Mouse (Mus musculus) hindbrain, embryonic 13.5 days (tissue): ENCODE measurements around the gene Nek4. TPM values are rescaled to one million over a fixed set of nuclear protein-coding genes. Genes with fewer than 3 reads are reported as not detected.

Source experiments
- ATAC-seq: fragments of 200-750 bp; cut with Nextera tagmentation; 2 replicates; pipeline ENCODE4 v1.8.0; 2017; ENCODE audit warnings: moderate TSS enrichment; ENCODE audit not compliant: low FRiP score
- H3K27ac ChIP-seq: fragments of 300-500 bp; sonication (generic); 2 replicates; pipeline ENCODE4 v1.5.1; 2015; ENCODE audit warnings: inconsistent platforms, mild to moderate bottlenecking, moderate library complexity
- H3K27me3 ChIP-seq: fragments of 300-500 bp; sonication (generic); 2 replicates; pipeline ENCODE4 v1.6.1; 2015; ENCODE audit warnings: mild to moderate bottlenecking, inconsistent platforms
- H3K36me3 ChIP-seq: fragments of 300-500 bp; sonication (generic); 2 replicates; pipeline ENCODE4 v1.6.1; 2015; ENCODE audit warnings: mild to moderate bottlenecking, inconsistent platforms
- H3K4me1 ChIP-seq: fragments of 300-500 bp; sonication (generic); replicated peaks from 2 replicates; pipeline ENCODE4 v1.6.1; 2015; ENCODE audit warnings: inconsistent platforms
- H3K4me2 ChIP-seq: fragments of 300-500 bp; sonication (generic); 2 replicates; pipeline ENCODE4 v1.6.1; 2015; ENCODE audit warnings: inconsistent platforms, mild to moderate bottlenecking, moderate library complexity
- H3K4me3 ChIP-seq: fragments of 300-500 bp; sonication (generic); 2 replicates; pipeline ENCODE4 v1.5.1; 2015; ENCODE audit warnings: mild to moderate bottlenecking, inconsistent platforms
- H3K9ac ChIP-seq: fragments of 300-500 bp; sonication (generic); 2 replicates; pipeline ENCODE4 v1.6.1; 2015; ENCODE audit warnings: mild to moderate bottlenecking, inconsistent platforms
- H3K9me3 ChIP-seq: fragments of 300-500 bp; sonication (generic); 2 replicates; pipeline ENCODE4 v1.6.1; 2016; ENCODE audit warnings: inconsistent platforms
- WGBS: fragments of 180-500 bp; shearing (Covaris S2); methylation state at CpG from one replicate; pipeline ENCODE4 v1.1.7; 2015; 5-methylcytosine and 5-hydroxymethylcytosine counted together
- polyA plus RNA-seq: library from polyadenylated mRNA; unstranded; fragments of >200 nt; fragmentation: Nextera tagmentation; extraction: Ambion mirVana; gene quantifications from 2 replicates; pipeline ENCODE4 v1.2.1, GENCODE M21; 2015

Nek4 gene
- 16.9 and 19.2 TPM in 2 replicates for polyA plus RNA-seq

DNA sequence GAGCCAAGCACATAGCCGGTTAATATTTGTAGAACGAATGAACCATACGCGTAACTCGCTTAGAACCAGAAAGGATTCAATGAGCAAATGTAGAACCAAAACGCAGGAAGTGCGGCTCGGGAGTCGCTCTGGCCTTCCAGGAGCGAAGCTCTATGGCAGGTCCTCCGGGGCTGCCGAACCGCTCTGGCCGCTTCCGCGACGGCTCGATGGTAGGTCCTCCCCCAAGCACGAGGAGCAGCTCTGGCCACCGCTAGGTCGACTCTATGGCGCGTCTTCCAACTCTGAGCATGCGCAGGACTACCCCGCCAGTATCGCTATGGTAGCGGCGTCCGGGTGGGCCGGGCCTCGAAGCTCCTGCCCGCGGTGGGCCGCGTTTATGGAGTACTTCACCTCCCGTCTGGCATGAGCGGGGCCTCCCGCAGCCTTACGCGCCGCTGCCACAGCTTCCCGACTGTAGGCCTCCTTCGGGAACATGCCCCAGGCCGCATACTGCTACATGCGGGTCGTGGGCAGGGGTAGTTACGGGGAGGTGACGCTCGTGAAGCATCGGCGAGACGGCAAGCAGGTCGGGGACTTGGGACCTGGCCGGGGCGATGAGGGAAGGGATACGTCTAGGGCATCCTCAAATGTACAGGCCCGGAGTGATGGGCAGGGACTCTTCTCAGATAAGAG is at the start of gene Nek4:
Gene Nek4, plus strand, starts transcription at position 224 of the 672 bp plus-strand sequence.
- under 1% methylated on average over 57 of the region's 57 CpGs for WGBS

GRCm38 (mm10) chr14:30902628-30903027 is 48.5 kb upstream of the Nek4 start:
- ATAC-seq = no peak
- H3K27me3 ChIP-seq = no peaks in the 10 kb centered on the region
- no peak overlapping the region for H3K9ac ChIP-seq
- H3K4me1 ChIP-seq = no peaks in the 10 kb centered on the region
- no peak overlapping the region for H3K27ac ChIP-seq
- WGBS = 98% methylated on average over 5 of the region's 5 CpGs
- no peak overlapping the region for H3K4me2 ChIP-seq
- no peaks in the 10 kb centered on the region for H3K36me3 ChIP-seq
- no peaks in the 10 kb centered on the region for H3K9me3 ChIP-seq
- no peak overlapping the region for H3K4me3 ChIP-seq

More for the DNA sequence above, at the start of gene Nek4:
- H3K36me3 ChIP-seq = peaks cover 19% of the 10 kb centered on the region
- H3K4me1 ChIP-seq = peaks cover 12% of the 10 kb centered on the region
- ATAC-seq = peak; percentile 99
- H3K4me2 ChIP-seq = peak within 1 kb of the TSS; percentile 73
- H3K9ac ChIP-seq = peak within 1 kb of the TSS; percentile 89
- peak within 1 kb of the TSS; percentile 77 for H3K4me3 ChIP-seq
- H3K27ac ChIP-seq = peak within 1 kb of the TSS; percentile 81
- peaks cover 12% of the 10 kb centered on the region for H3K27me3 ChIP-seq
- H3K9me3 ChIP-seq = no peaks in the 10 kb centered on the region

DNA sequence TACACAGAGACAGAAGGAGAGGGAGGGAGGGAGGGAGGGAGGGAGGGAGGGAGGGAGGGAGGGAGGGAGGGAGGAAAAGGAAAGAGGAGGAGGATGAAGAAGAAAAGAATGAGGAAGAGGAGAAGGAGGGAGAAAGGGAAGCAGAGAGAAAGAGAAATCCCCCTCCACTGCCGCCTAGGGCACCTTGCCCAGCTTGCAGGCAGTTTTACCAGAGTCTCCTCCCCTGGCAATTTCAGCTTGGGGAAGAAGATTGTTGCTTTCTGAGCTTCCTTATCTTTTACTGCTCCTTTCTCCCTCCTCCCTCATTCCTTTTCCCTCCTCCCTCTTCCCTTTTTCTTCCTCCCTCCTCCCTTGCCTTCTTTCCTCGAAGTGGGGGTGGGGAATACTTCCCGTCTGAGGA is 48.1 kb upstream of the Nek4 start:
- Histone ChIP-seq H3K9me3 (no peaks in the 10 kb centered on the region), H3K4me1 (no peaks in the 10 kb centered on the region), H3K9ac (no peak overlapping the region), H3K27me3 (no peaks in the 10 kb centered on the region), H3K36me3 (no peaks in the 10 kb centered on the region), H3K27ac (no peak overlapping the region), H3K4me2 (no peak overlapping the region), H3K4me3 (no peak overlapping the region)
- WGBS = 84% methylated on average over 3 of the region's 3 CpGs
- no peak for ATAC-seq

DNA sequence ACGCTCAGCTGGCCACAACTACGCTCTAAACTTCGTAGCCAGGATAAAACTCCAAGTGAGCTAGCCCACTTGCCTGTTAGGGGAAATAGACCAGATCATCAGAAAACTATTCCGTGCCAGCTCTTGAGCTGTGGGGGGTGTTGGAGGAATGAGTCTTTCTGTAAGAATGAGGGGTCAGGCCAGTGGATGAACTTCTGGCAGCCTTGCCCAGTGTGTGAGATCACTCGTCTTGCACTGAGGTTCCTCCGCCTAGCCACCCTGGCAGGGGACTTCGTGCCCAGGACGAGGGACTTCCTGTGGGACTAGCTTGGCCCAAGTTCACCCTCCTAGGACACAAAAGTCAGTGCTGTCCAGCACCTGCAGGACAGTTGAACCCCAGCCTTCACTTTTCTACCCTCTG is 46.9 kb upstream of the Nek4 start:
- H3K9me3 ChIP-seq = no peaks in the 10 kb centered on the region
- H3K9ac ChIP-seq = no peak overlapping the region
- no peaks in the 10 kb centered on the region for H3K36me3 ChIP-seq
- 83% methylated on average over 8 of the region's 8 CpGs for WGBS
- H3K27me3 ChIP-seq = no peaks in the 10 kb centered on the region
- no peak overlapping the region for H3K4me3 ChIP-seq
- no peak for ATAC-seq
- no peak overlapping the region for H3K27ac ChIP-seq
- no peaks in the 10 kb centered on the region for H3K4me1 ChIP-seq
- no peak overlapping the region for H3K4me2 ChIP-seq

DNA sequence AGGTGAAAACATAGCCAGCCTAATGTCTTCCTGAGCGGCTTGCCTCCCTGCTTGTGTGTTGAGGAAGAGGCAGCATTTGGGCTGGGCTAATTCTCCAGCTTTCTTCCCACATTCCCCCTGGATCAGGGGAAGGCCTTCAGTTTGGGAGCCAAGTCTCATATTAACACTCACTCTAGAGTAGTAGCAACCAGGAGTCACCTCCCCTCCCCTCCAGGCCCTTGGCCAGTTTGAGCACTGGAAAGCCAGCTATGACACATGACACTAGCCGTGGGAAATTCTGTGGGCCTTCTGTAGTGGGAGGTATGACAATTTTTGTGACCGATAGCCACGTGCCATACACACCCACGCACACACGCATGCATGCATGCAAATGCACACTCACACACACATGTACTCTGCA is 45.2 kb upstream of the Nek4 start:
- Histone ChIP-seq H3K27ac (no peak overlapping the region), H3K4me3 (no peak overlapping the region), H3K27me3 (no peaks in the 10 kb centered on the region), H3K36me3 (no peaks in the 10 kb centered on the region), H3K4me2 (no peak overlapping the region), H3K9ac (no peak overlapping the region), H3K4me1 (no peaks in the 10 kb centered on the region), H3K9me3 (no peaks in the 10 kb centered on the region)
- no peak for ATAC-seq
- WGBS = 92% methylated on average over 6 of the region's 6 CpGs

DNA sequence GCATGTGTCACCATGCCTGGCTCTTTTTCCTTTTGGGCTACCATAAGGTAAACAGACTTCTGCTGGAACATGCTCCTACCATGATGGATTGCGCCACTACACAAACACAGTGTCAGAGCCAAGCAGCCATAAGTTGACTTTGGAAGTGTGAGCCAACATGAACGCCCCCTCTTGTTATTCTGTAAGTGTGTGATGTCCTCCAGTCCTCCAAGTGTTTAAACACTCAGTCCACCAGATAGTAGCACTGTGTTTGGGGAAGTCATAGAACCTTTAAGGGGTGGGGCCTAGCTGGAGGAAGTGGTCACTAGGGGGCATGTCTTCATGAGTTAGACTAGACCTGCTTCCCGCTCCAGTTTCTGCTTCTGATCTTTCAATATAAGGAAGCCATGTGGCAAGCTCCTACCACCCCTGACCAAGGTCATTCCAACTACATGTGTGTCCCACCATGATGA is 43.3 kb upstream of the Nek4 start:
- Histone ChIP-seq H3K4me2 (no peak overlapping the region), H3K27me3 (no peaks in the 10 kb centered on the region), H3K36me3 (no peaks in the 10 kb centered on the region), H3K4me3 (no peak overlapping the region), H3K4me1 (no peaks in the 10 kb centered on the region), H3K9me3 (no peaks in the 10 kb centered on the region), H3K27ac (no peak overlapping the region), H3K9ac (no peak overlapping the region)
- 88% methylated on average over 3 of the region's 3 CpGs for WGBS
- no peak for ATAC-seq

DNA sequence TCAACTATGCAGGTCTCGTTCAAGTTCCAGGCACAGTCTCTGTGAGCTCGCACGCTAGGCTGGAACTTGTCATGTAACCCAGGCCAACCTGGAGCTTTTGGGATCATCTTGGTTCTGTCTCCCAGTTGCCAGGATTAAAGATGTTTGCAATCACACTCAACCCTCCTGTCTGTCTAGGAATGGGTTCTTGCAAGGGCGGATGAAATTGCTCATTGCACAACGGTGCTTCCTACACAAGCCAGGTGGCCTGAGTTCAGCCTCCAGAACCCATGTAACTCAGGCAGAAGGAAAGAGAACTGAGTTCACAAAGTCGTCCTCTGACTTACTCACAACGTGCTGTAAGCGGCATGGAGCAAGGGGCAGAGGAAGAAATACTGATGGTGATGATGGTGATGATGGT is 40.0 kb upstream of the Nek4 start:
- no peak for ATAC-seq
- Histone ChIP-seq H3K9me3 (no peaks in the 10 kb centered on the region), H3K4me1 (no peaks in the 10 kb centered on the region), H3K4me2 (no peak overlapping the region), H3K4me3 (no peak overlapping the region), H3K27me3 (no peaks in the 10 kb centered on the region), H3K9ac (no peak overlapping the region), H3K36me3 (no peaks in the 10 kb centered on the region), H3K27ac (no peak overlapping the region)
- WGBS = 91% methylated on average over 8 of the region's 8 CpGs

DNA sequence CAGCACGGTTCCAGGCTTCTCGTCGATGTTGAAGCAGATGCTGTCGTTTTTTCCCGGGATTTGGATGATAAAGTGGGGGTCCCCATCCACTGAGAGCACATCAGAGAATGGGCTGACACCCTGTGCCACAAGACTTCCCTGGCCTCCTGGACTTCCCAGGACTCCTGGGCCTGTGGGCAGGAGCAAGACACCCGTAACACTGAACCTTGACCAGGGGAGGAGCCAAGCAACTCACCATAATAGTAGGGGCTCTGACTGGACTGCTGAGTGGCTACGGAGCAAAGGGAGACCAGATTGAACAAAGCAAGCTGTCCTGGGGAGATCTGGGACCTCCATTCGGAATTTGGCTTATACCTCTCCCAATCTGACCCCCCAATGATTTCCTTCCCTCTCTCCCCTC is 38.5 kb upstream of the Nek4 start:
- ATAC-seq = no peak
- Histone ChIP-seq H3K9ac (no peak overlapping the region), H3K27ac (no peak overlapping the region), H3K36me3 (no peaks in the 10 kb centered on the region), H3K27me3 (no peaks in the 10 kb centered on the region), H3K4me1 (no peaks in the 10 kb centered on the region), H3K4me3 (no peak overlapping the region), H3K4me2 (no peak overlapping the region), H3K9me3 (no peaks in the 10 kb centered on the region)
- 85% methylated on average over 8 of the region's 8 CpGs for WGBS

- no peaks in the 10 kb centered on the region for H3K4me1 ChIP-seq
- H3K9me3 ChIP-seq = no peaks in the 10 kb centered on the region
- WGBS = 82% methylated on average over 5 of the region's 5 CpGs
- H3K4me3 ChIP-seq = no peak overlapping the region
- H3K27me3 ChIP-seq = no peaks in the 10 kb centered on the region
- no peak for ATAC-seq
- no peak overlapping the region for H3K4me2 ChIP-seq
- no peak overlapping the region for H3K27ac ChIP-seq
- no peak overlapping the region for H3K9ac ChIP-seq
- H3K36me3 ChIP-seq = no peaks in the 10 kb centered on the region
Observed at GRCm38 (mm10) chr14:30913404-30913803, 37.8 kb upstream of the Nek4 start.

GRCm38 (mm10) chr14:30916516-30916915 is 34.7 kb upstream of the Nek4 start:
- Histone ChIP-seq H3K27me3 (no peaks in the 10 kb centered on the region), H3K36me3 (no peaks in the 10 kb centered on the region), H3K4me2 (no peak overlapping the region), H3K9ac (no peak overlapping the region), H3K4me3 (no peak overlapping the region), H3K9me3 (no peaks in the 10 kb centered on the region), H3K27ac (no peak overlapping the region), H3K4me1 (no peaks in the 10 kb centered on the region)
- no peak for ATAC-seq
- WGBS = 74% methylated on average over 1 of the region's 1 CpGs

DNA sequence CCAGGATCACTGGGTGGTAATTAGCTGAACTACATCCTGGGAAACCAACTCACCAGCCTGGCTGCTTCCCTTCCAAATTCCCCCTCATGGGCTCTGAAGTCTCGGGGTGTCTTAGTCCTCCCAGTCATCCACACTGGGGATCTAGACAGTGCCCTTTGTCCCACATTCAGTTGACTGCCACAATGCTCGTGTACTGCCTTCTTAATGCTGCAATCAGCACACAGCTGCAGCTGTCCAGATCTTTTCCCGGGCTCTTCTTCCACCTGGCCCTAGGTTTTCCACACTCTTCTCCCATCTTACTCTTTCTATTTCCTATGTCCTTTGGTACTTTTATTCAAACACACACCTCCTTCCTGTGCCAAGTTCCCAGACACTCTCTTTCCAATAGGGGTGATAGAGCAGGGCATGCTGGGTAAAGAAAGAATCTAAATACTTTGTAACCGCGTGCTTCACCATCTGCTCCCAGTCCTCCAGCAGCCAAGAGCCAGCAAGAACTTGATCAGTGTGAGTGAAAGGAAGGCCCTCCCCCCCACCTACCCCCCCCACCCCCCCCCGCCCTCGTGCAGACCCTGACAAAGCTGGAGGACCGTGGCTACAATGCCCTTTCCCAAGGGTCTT is 29.0 kb upstream of the Nek4 start:
- H3K27ac ChIP-seq = no peak overlapping the region
- no peak overlapping the region for H3K9ac ChIP-seq
- no peak overlapping the region for H3K4me2 ChIP-seq
- H3K36me3 ChIP-seq = no peaks in the 10 kb centered on the region
- H3K27me3 ChIP-seq = no peaks in the 10 kb centered on the region
- ATAC-seq = no peak
- WGBS = 43% methylated on average over 8 of the region's 8 CpGs
- H3K4me1 ChIP-seq = peaks cover 11% of the 10 kb centered on the region; the same call in 1 of the 2 replicates
- H3K4me3 ChIP-seq = no peak overlapping the region
- no peaks in the 10 kb centered on the region for H3K9me3 ChIP-seq

- Histone ChIP-seq H3K4me3 (no peak within 1 kb of the TSS), H3K27me3 (no peaks in the 10 kb centered on the region), H3K36me3 (no peaks in the 10 kb centered on the region), H3K9ac (0 out of 2 replicates have a peak within 1 kb of the TSS, but pooled peaks have one; percentile 24), H3K4me2 (no peak within 1 kb of the TSS), H3K9me3 (no peaks in the 10 kb centered on the region), H3K27ac (no peak within 1 kb of the TSS), H3K4me1 (peaks cover 11% of the 10 kb centered on the region; the same call in 1 of the 2 replicates)
- WGBS = 70% methylated on average over 6 of the region's 6 CpGs
- ATAC-seq = no peak
Observed at GRCm38 (mm10) chr14:30923375-30924105, 27.6 kb upstream of the Nek4 start, which contains the start of gene Itih3. Gene Itih3 (minus strand): TSS chr14:30923760.
